Mouse (Mus musculus) G1E (cell line): ENCODE data around the gene Eri2. TPM values are rescaled to one million over a fixed set of nuclear protein-coding genes. Genes with fewer than 3 reads are reported as not detected.
"Not testable (repeated sequence)": the region's sequence is repeated elsewhere in the genome, so short reads cannot be mapped to it uniquely, and the experiment has no call there.

Source experiments
- ATAC-seq: 2 replicates; pipeline ENCODE4 v1.8.0; 2016; ENCODE audit warnings: mild to moderate bottlenecking; ENCODE audit not compliant: insufficient number of reproducible peaks, poor library complexity, low FRiP score, severe bottlenecking; ENCODE audit errors: extremely low read depth
- DNase-seq: peaks from one replicate; pipeline ENCODE4 v3.0.0; 2012; ENCODE audit warnings: low spot score
- H3K27me3 ChIP-seq: 2 replicates; pipeline ENCODE4 v1.6.1; 2012; ENCODE audit warnings: mild to moderate bottlenecking, low read length, inconsistent platforms; ENCODE audit not compliant: insufficient read depth
- H3K36me3 ChIP-seq: replicated peaks from 2 replicates; pipeline ENCODE3; 2012; ENCODE audit warnings: mild to moderate bottlenecking, inconsistent platforms
- H3K4me1 ChIP-seq: 2 replicates; pipeline ENCODE4 v1.6.1; 2012; ENCODE audit warnings: low read depth, low read length, inconsistent platforms, mixed read lengths; ENCODE audit not compliant: insufficient read depth
- H3K4me3 ChIP-seq: 2 replicates; pipeline ENCODE4 v1.5.1; 2012; ENCODE audit warnings: low read depth, mild to moderate bottlenecking, inconsistent platforms, low read length, moderate library complexity, mixed read lengths
- H3K9me3 ChIP-seq: replicated peaks from 2 replicates; pipeline ENCODE4 v1.6.1; 2012; ENCODE audit warnings: inconsistent platforms
- CTCF ChIP-seq: IDR thresholded peaks from 2 replicates; pipeline ENCODE4 v1.5.1; 2012; ENCODE audit warnings: low read depth, low read length, inconsistent platforms, mixed read lengths
- GATA1 ChIP-seq: IDR thresholded peaks from 2 replicates; pipeline ENCODE4 v1.6.1; 2012; ENCODE audit warnings: borderline replicate concordance, low read length, inconsistent platforms, mixed read lengths
- GATA2 ChIP-seq: IDR thresholded peaks from 2 replicates; pipeline ENCODE4 v1.6.1; 2012; ENCODE audit warnings: low read depth, low read length, inconsistent platforms, borderline replicate concordance
- POLR2AphosphoS5 ChIP-seq: IDR thresholded peaks from 2 replicates; pipeline ENCODE4 v1.6.1; 2012; ENCODE audit warnings: low read depth, low read length, inconsistent platforms; ENCODE audit not compliant: insufficient replicate concordance
- TAL1 ChIP-seq: conservative IDR thresholded peaks from 2 replicates; pipeline ENCODE4 v1.6.1; 2012; ENCODE audit warnings: low read depth, low read length, inconsistent platforms, mixed read lengths
- polyA plus RNA-seq: library from polyadenylated mRNA; stranded (reverse); fragments of >175 nt; gene quantifications from 2 replicates; pipeline ENCODE4 v1.2.3, GENCODE M21; 2012
- total RNA-seq, 2 experiments: library from RNA; stranded (forward) in 1 of 2; stranded (reverse) in 1 of 2; fragments of 200-1000 nt in 1 of 2; fragments of >200 nt in 1 of 2; fragmentation: Nextera tagmentation in 1 of 2; gene quantifications; 2 replicates each; pipeline ENCODE4 v1.2.3; 2014 to 2017

The Eri2 gene
- total and polyA plus RNA-seq, 3 experiments, result 1.7 to 65.5 (median 37.4) TPM

DNA sequence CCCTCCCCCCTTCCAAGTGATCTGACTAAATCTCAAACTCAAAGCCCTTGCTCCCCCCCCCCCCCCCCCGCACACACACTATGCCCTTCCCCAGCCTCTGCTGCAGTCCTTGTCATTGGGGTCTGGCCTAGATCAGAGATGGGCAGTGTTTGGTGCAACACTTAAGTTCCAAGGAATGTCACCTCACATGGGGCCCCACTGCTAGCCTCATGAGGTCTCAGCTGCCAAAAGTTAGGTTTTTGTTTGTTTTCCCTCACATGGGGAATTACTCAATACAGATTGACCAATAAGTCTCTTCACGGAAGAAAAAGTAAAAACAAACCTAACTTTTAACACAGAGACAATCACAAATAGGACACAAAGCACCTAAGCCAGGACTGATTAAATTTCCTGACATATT lies 45.1 kb downstream of the Eri2 start:
- H3K4me3 ChIP-seq, result no peak overlapping the region
- no peaks in the 10 kb centered on the region for H3K36me3 ChIP-seq
- no peak for DNase-seq
- H3K27me3 ChIP-seq, result no peaks in the 10 kb centered on the region; the same call in 1 of the 2 replicates
- TF ChIP-seq TAL1 (no peak), GATA2 (no peak), POLR2AphosphoS5 (no peak), GATA1 (no peak), CTCF (no peak)
- H3K9me3 ChIP-seq, result no peaks in the 10 kb centered on the region
- ATAC-seq, result no peak
- no peaks in the 10 kb centered on the region for H3K4me1 ChIP-seq

DNA sequence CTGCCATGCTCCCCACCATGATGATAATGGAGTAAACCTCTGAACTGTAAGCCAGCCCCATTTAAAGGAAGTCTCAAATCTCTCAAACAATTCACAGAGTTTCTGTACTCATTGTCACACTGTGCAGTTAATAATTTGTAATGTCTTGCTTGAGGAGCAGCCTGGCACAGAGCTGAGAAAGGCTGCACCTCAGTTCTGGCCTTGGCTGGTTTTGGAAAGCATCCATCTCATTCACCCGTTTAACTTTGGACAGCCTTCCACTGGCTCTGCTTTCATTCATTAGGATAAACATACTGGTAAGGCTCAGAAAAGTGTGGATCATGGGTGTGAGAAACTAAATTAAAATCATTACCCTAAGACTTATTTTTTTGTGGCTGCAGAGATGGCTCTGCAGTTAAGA lies 48.0 kb downstream of the Eri2 start:
- no peak for DNase-seq
- no peak for ATAC-seq
- Histone ChIP-seq H3K36me3 (no peaks in the 10 kb centered on the region), H3K4me3 (no peak overlapping the region), H3K9me3 (no peaks in the 10 kb centered on the region), H3K4me1 (no peaks in the 10 kb centered on the region), H3K27me3 (no peaks in the 10 kb centered on the region; the same call in none of the 2 replicates)
- TF ChIP-seq TAL1, result no peak
- TF ChIP-seq POLR2AphosphoS5, result no peak
- no peak for TF ChIP-seq GATA1
- TF ChIP-seq GATA2, result no peak
- no peak for TF ChIP-seq CTCF

DNA sequence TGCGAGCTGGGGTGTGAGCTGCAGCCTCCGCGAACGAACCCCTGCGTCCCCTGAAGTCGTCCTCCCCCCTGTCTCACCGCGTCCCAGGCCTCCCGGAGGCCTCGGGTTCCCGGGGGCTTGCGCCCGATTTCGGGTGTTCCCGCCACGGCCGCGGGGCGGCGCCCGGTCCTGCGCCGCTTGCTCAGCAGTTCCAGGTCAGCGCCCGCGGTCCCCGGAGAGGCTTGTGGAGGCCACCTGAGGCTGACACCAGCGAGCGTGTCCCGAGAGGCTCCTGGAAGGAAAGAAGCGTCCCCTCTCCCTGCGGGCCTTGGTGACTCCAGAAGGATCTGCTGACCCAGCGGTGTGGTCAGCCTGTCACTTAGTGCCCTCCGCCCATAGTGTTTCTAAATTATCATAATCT lies 49.5 kb downstream of the Eri2 start:
- Histone ChIP-seq H3K36me3 (no peaks in the 10 kb centered on the region), H3K4me1 (no peaks in the 10 kb centered on the region), H3K4me3 (no peak overlapping the region), H3K9me3 (no peaks in the 10 kb centered on the region), H3K27me3 (no peaks in the 10 kb centered on the region; the same call in none of the 2 replicates)
- DNase-seq (no peak), ATAC-seq (no peak)
- TF ChIP-seq GATA2, result no peak
- TF ChIP-seq GATA1, result no peak
- TF ChIP-seq CTCF, result no peak
- no peak for TF ChIP-seq POLR2AphosphoS5
- TF ChIP-seq TAL1, result no peak

GRCm38 (mm10) chr7:119739798-119740468 lies 53.9 kb downstream of the Eri2 start:
- not testable (repeated sequence) for H3K36me3 ChIP-seq, H3K4me3 ChIP-seq, DNase-seq

DNA sequence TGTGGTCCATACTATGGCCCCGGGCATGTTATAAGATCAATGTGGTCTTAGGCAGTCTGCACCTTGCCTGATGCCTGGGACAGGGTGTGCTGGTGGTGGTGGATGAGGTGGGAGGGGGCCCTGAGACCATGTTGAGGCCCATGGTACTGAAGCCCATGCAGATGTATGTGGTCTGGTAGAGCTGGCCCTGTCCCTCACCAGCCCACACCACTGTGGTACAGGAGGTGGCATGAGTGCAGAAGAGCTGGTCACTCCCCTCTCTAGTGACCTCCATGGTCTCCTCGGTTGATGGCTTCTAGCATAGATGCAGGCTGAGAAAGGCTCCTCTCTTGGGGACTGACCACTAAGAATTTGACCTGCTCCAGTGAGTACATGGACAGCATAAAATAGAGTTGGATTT lies 55.0 kb downstream of the Eri2 start:
- TF ChIP-seq POLR2AphosphoS5 (no peak), TAL1 (no peak), GATA2 (no peak), CTCF (no peak), GATA1 (no peak)
- ATAC-seq, result no peak
- Histone ChIP-seq H3K4me3 (no peak overlapping the region), H3K4me1 (no peaks in the 10 kb centered on the region), H3K27me3 (peaks cover 4% of the 10 kb centered on the region), H3K9me3 (0 out of 2 replicates have a peak, but pooled peaks cover 4% of the 10 kb centered on the region), H3K36me3 (no peaks in the 10 kb centered on the region)
- no peak for DNase-seq

More at GRCm38 (mm10) chr7:119739798-119740468, 53.9 kb downstream of the Eri2 start:
- H3K27me3 ChIP-seq, H3K9me3 ChIP-seq, ATAC-seq, H3K4me1 ChIP-seq: not testable (repeated sequence)

GRCm38 (mm10) chr7:119731262-119731661 lies 62.6 kb downstream of the Eri2 start:
- not testable (repeated sequence) for H3K27me3 ChIP-seq, DNase-seq, H3K4me1 ChIP-seq, H3K36me3 ChIP-seq, ATAC-seq, H3K4me3 ChIP-seq
- H3K9me3 ChIP-seq, result peaks cover 13% of the 10 kb centered on the region; the same call in 1 of the 2 replicates

GRCm38 (mm10) chr7:119727621-119728020 lies 66.2 kb downstream of the Eri2 start:
- TF ChIP-seq GATA1 (no peak), CTCF (no peak), POLR2AphosphoS5 (no peak), TAL1 (no peak), GATA2 (no peak)
- peaks cover 5% of the 10 kb centered on the region for H3K27me3 ChIP-seq
- peaks cover 8% of the 10 kb centered on the region; the same call in 1 of the 2 replicates for H3K9me3 ChIP-seq
- DNase-seq, result no peak
- no peak overlapping the region for H3K4me3 ChIP-seq
- no peaks in the 10 kb centered on the region for H3K4me1 ChIP-seq
- no peaks in the 10 kb centered on the region for H3K36me3 ChIP-seq
- ATAC-seq, result no peak
